Mouse (Mus musculus) ES-E14 (cell line): ENCODE results near the gene Gm47969. TPM values are rescaled to one million over a fixed set of nuclear protein-coding genes. Genes with fewer than 3 reads are reported as not detected.

Source experiments
- DNase-seq: peaks from one replicate; pipeline ENCODE4 v3.0.0-alpha.2; 2013; ENCODE audit warnings: low read depth, low spot score
- H3K27ac ChIP-seq: 2 replicates; pipeline ENCODE4 v1.5.1; 2012; ENCODE audit warnings: low read depth, mild to moderate bottlenecking, low read length, moderate library complexity, mixed read lengths; ENCODE audit not compliant: poor library complexity, insufficient read depth, severe bottlenecking
- H3K36me3 ChIP-seq: 2 replicates; pipeline ENCODE4 v1.6.1; 2012; ENCODE audit warnings: mild to moderate bottlenecking, low read length, moderate library complexity, mixed read lengths; ENCODE audit not compliant: control insufficient read depth, poor library complexity, insufficient read depth, severe bottlenecking
- H3K4me1 ChIP-seq, 2 experiments: fragments of 150-350 bp in 1 of 2; sonication (generic) in 1 of 2; 2 replicates each; pipeline ENCODE4 v1.6.1; 2012; ENCODE audit warnings: low read length in 2 of 2, mild to moderate bottlenecking in 1 of 2, mixed read lengths in 1 of 2; ENCODE audit not compliant: control insufficient read depth in 2 of 2, insufficient read depth in 2 of 2, poor library complexity in 1 of 2
- H3K4me3 ChIP-seq, 2 experiments: fragments of 150-350 bp in 1 of 2; sonication (generic) in 1 of 2; 2 replicates each; pipeline ENCODE4 v1.5.1; 2012; ENCODE audit warnings: low read length in 2 of 2, low read depth in 1 of 2, mild to moderate bottlenecking in 1 of 2, mixed read lengths in 1 of 2; ENCODE audit not compliant: insufficient read depth in 1 of 2, poor library complexity in 1 of 2, severe bottlenecking in 1 of 2
- H3K9ac ChIP-seq: 2 replicates; pipeline ENCODE4 v1.6.1; 2012; ENCODE audit warnings: low read depth, mild to moderate bottlenecking, low read length, mixed read lengths; ENCODE audit not compliant: poor library complexity, insufficient read depth, severe bottlenecking
- H3K9me3 ChIP-seq: fragments of 150-350 bp; sonication (generic); 2 replicates; pipeline ENCODE4 v1.6.1; 2012; ENCODE audit warnings: low read depth, mild to moderate bottlenecking, low read length; ENCODE audit not compliant: control insufficient read depth, insufficient read depth
- CHD2 ChIP-seq: IDR thresholded peaks from 2 replicates; pipeline ENCODE4 v1.6.1; 2014; ENCODE audit warnings: mild to moderate bottlenecking, low read depth, low read length, inconsistent platforms
- HCFC1 ChIP-seq: IDR thresholded peaks from 2 replicates; pipeline ENCODE4 v1.6.1; 2012; ENCODE audit warnings: low read length, inconsistent platforms, borderline replicate concordance; ENCODE audit not compliant: insufficient read depth
- MAFK ChIP-seq: IDR thresholded peaks from 2 replicates; pipeline ENCODE4 v1.6.1; 2014; ENCODE audit warnings: mild to moderate bottlenecking, low read depth, low read length, inconsistent platforms; ENCODE audit not compliant: insufficient read depth
- ZC3H11A ChIP-seq: IDR thresholded peaks from 2 replicates; pipeline ENCODE4 v1.6.1; 2012; ENCODE audit warnings: low read depth, mild to moderate bottlenecking, inconsistent platforms, low read length, borderline replicate concordance
- ZNF384 ChIP-seq: IDR thresholded peaks from 2 replicates; pipeline ENCODE4 v1.6.1; 2012; ENCODE audit warnings: low read depth, low read length, inconsistent platforms
- in situ Hi-C, 2 experiments: fragments of 600-800 bp; cut with MboI; formaldehyde crosslinking; loops; one replicate each; pipeline ENCODE4 v1.15.1; 2025; ENCODE audit warnings: low sequenced_read_pairs in 2 of 2, inconsistent platforms in 1 of 2; ENCODE audit not compliant: unreplicated experiment in 2 of 2
- total RNA-seq: library from RNA; depleted of rRNA; stranded (reverse); fragments of 300-350 nt; gene quantifications from 2 replicates; pipeline ENCODE4 v1.2.3, GENCODE M21; 2012

Gene Gm47969
- total RNA-seq, 1 experiment: 0.22 TPM

GRCm38 (mm10) chr1:83036892-83037667 lies 7.7 kb upstream of the Gm47969 start:
- no peak overlapping the region for H3K9ac ChIP-seq
- no peaks in the 10 kb centered on the region for H3K9me3 ChIP-seq
- H3K36me3 ChIP-seq: no peaks in the 10 kb centered on the region
- H3K4me3 ChIP-seq: 0 out of 4 replicates have a peak overlapping the region, but pooled peaks of 1 of the 2 experiments have one; percentile 4
- in situ Hi-C loops: no loop called here
- no peak for DNase-seq
- peaks cover 2 to 3% of the 10 kb centered on the region in 2 experiments; a peak in 3 of 4 replicates for H3K4me1 ChIP-seq
- TF ChIP-seq ZNF384 (peak; percentile 74; the same call in 1 of the 2 replicates), ZC3H11A (no peak)
- H3K27ac ChIP-seq: no peak overlapping the region

- H3K9ac ChIP-seq: 0 out of 2 replicates have a peak within 1 kb of the TSS, but pooled peaks have one; percentile 15
Observed at GRCm38 (mm10) chr1:83038109-83038672, 6.5 kb upstream of the Gm47969 start, which contains the start of gene Slc19a3. Gene Slc19a3, minus strand, starts transcription at chr1:83038448.

GRCm38 (mm10) chr1:83039080-83039479 lies 5.7 kb upstream of the Gm47969 start:
- DNase-seq: no peak
- in situ Hi-C loops: no loop called here

More at GRCm38 (mm10) chr1:83038109-83038672, 6.5 kb upstream of the Gm47969 start, which contains the start of gene Slc19a3:
- peaks cover 2 to 3% of the 10 kb centered on the region in 2 experiments; a peak in 3 of 4 replicates for H3K4me1 ChIP-seq
- no peaks in the 10 kb centered on the region for H3K36me3 ChIP-seq
- H3K27ac ChIP-seq: no peak within 1 kb of the TSS
- in situ Hi-C loops: no loop called here
- H3K9me3 ChIP-seq: no peaks in the 10 kb centered on the region
- peak within 1 kb of the TSS; percentile 44 to 55 for H3K4me3 ChIP-seq
- TF ChIP-seq ZC3H11A (no peak), ZNF384 (no peak), HCFC1 (no peak), MAFK (no peak), CHD2 (no peak)
- DNase-seq: peak; percentile 45

GRCm38 (mm10) chr1:83042380-83042779 lies 2.4 kb upstream of the Gm47969 start, which contains the start of gene Krtap28-10:
Gene Krtap28-10, minus strand, starts transcription at chr1:83042480.
- TF ChIP-seq ZC3H11A (no peak), HCFC1 (no peak), MAFK (no peak), ZNF384 (no peak), CHD2 (no peak)
- Histone ChIP-seq H3K27ac (no peak within 1 kb of the TSS; the same call in 1 of the 2 replicates), H3K9me3 (no peaks in the 10 kb centered on the region), H3K36me3 (no peaks in the 10 kb centered on the region), H3K4me1 (peaks cover 2% of the 10 kb centered on the region in 2 experiments; a peak in 3 of 4 replicates), H3K9ac (no peak within 1 kb of the TSS), H3K4me3 (no peak within 1 kb of the TSS)
- no peak for DNase-seq
- in situ Hi-C loops: no loop called here

More at GRCm38 (mm10) chr1:83039080-83039479, 5.7 kb upstream of the Gm47969 start:
- no peaks in the 10 kb centered on the region for H3K36me3 ChIP-seq
- H3K9ac ChIP-seq: no peak overlapping the region
- no peak overlapping the region for H3K4me3 ChIP-seq
- no peak overlapping the region for H3K27ac ChIP-seq
- peaks cover 2 to 3% of the 10 kb centered on the region in 2 experiments; a peak in 3 of 4 replicates for H3K4me1 ChIP-seq
- H3K9me3 ChIP-seq: no peaks in the 10 kb centered on the region
- TF ChIP-seq CHD2 (no peak), ZNF384 (no peak), MAFK (no peak), ZC3H11A (no peak)
